Mouse (Mus musculus): Measurements from ENCODE around the gene Fam171a1. TPM values are rescaled to one million over a fixed set of nuclear protein-coding genes. Genes with fewer than 3 reads are reported as not detected.

Fam171a1 gene
- polyA plus RNA-seq, 1 experiment from 2014 or later, result 28.1 TPM

GRCm38 (mm10) chr2:3139065-3139464 lies 25.0 kb downstream of the Fam171a1 start:
- Histone ChIP-seq H3K27ac (peak overlapping the region; percentile 34; the same call in 1 of the 2 replicates), H3K9me3 (no peaks in the 10 kb centered on the region), H3K36me3 (no peaks in the 10 kb centered on the region), H3K4me1 (peaks cover 30% of the 10 kb centered on the region), H3K4me2 (no peak overlapping the region), H3K27me3 (no peaks in the 10 kb centered on the region), H3K4me3 (no peak overlapping the region), H3K9ac (no peak overlapping the region)
- ATAC-seq (ENCODE audit: insufficient number of reproducible peaks, insufficient read depth, low FRiP score, low TSS enrichment, low read depth), result no peak
- 66% methylated on average over 2 of the region's 2 CpGs for WGBS

- no peak for ATAC-seq (ENCODE audit: insufficient number of reproducible peaks, insufficient read depth, low FRiP score, low TSS enrichment, low read depth)
- Histone ChIP-seq H3K36me3 (no peaks in the 10 kb centered on the region), H3K4me1 (peaks cover 25% of the 10 kb centered on the region), H3K4me2 (no peak overlapping the region), H3K4me3 (no peak overlapping the region), H3K27ac (peak overlapping the region; percentile 34; the same call in 1 of the 2 replicates), H3K9ac (no peak overlapping the region), H3K9me3 (no peaks in the 10 kb centered on the region), H3K27me3 (no peaks in the 10 kb centered on the region)
- WGBS, result 17% methylated on average over 3 of the region's 3 CpGs
Measured at GRCm38 (mm10) chr2:3139578-3139977, 25.6 kb downstream of the Fam171a1 start.

- Histone ChIP-seq H3K9ac (no peak overlapping the region), H3K4me3 (no peak overlapping the region), H3K27ac (no peak overlapping the region), H3K4me2 (no peak overlapping the region), H3K9me3 (no peaks in the 10 kb centered on the region), H3K4me1 (peaks cover 15% of the 10 kb centered on the region), H3K27me3 (no peaks in the 10 kb centered on the region), H3K36me3 (no peaks in the 10 kb centered on the region)
- WGBS, result 67% methylated on average over 5 of the region's 5 CpGs
- ATAC-seq (ENCODE audit: insufficient number of reproducible peaks, insufficient read depth, low FRiP score, low TSS enrichment, low read depth), result 0 out of 2 replicates have a peak, but pooled peaks have one; percentile 56
Measured at GRCm38 (mm10) chr2:3140585-3140984, 26.6 kb downstream of the Fam171a1 start.

GRCm38 (mm10) chr2:3141804-3142203 lies 27.8 kb downstream of the Fam171a1 start:
- 78% methylated on average over 4 of the region's 4 CpGs for WGBS
- Histone ChIP-seq H3K9me3 (no peaks in the 10 kb centered on the region), H3K4me3 (no peak overlapping the region), H3K9ac (no peak overlapping the region), H3K27ac (no peak overlapping the region), H3K36me3 (no peaks in the 10 kb centered on the region), H3K4me2 (no peak overlapping the region), H3K4me1 (peaks cover 15% of the 10 kb centered on the region), H3K27me3 (no peaks in the 10 kb centered on the region)
- ATAC-seq (ENCODE audit: insufficient number of reproducible peaks, insufficient read depth, low FRiP score, low TSS enrichment, low read depth), result no peak

- no peak for ATAC-seq (ENCODE audit: insufficient number of reproducible peaks, insufficient read depth, low FRiP score, low TSS enrichment, low read depth)
- H3K9me3 ChIP-seq, result no peaks in the 10 kb centered on the region
Measured at GRCm38 (mm10) chr2:3144291-3144690, 30.3 kb downstream of the Fam171a1 start.

GRCm38 (mm10) chr2:3147550-3148157 lies 33.6 kb downstream of the Fam171a1 start:
- no peak overlapping the region for H3K27ac ChIP-seq
- no peak overlapping the region for H3K4me2 ChIP-seq
- no peak overlapping the region for H3K4me3 ChIP-seq
- H3K9me3 ChIP-seq, result no peaks in the 10 kb centered on the region
- ATAC-seq (ENCODE audit: insufficient number of reproducible peaks, insufficient read depth, low FRiP score, low TSS enrichment, low read depth), result no peak
- H3K4me1 ChIP-seq, result peaks cover 12% of the 10 kb centered on the region
- no peaks in the 10 kb centered on the region for H3K27me3 ChIP-seq
- H3K36me3 ChIP-seq, result no peaks in the 10 kb centered on the region
- WGBS, result 84% methylated on average over 6 of the region's 6 CpGs
- no peak overlapping the region for H3K9ac ChIP-seq

More at GRCm38 (mm10) chr2:3144291-3144690, 30.3 kb downstream of the Fam171a1 start:
- Histone ChIP-seq H3K27me3 (no peaks in the 10 kb centered on the region), H3K36me3 (no peaks in the 10 kb centered on the region), H3K4me3 (no peak overlapping the region), H3K9ac (no peak overlapping the region), H3K4me2 (no peak overlapping the region), H3K4me1 (peaks cover 4% of the 10 kb centered on the region), H3K27ac (no peak overlapping the region)
- WGBS, result 94% methylated on average over 5 of the region's 5 CpGs

GRCm38 (mm10) chr2:3148731-3149130 lies 34.7 kb downstream of the Fam171a1 start:
- Histone ChIP-seq H3K27ac (no peak overlapping the region), H3K36me3 (no peaks in the 10 kb centered on the region), H3K4me2 (no peak overlapping the region), H3K27me3 (no peaks in the 10 kb centered on the region), H3K4me1 (peaks cover 15% of the 10 kb centered on the region), H3K9me3 (no peaks in the 10 kb centered on the region), H3K9ac (no peak overlapping the region), H3K4me3 (no peak overlapping the region)
- 91% methylated on average over 8 of the region's 8 CpGs for WGBS
- no peak for ATAC-seq (ENCODE audit: insufficient number of reproducible peaks, insufficient read depth, low FRiP score, low TSS enrichment, low read depth)

GRCm38 (mm10) chr2:3150324-3150723 lies 36.3 kb downstream of the Fam171a1 start:
- no peak overlapping the region for H3K4me3 ChIP-seq
- 58% methylated on average over 5 of the region's 5 CpGs for WGBS
- H3K9ac ChIP-seq, result no peak overlapping the region
- no peak for ATAC-seq (ENCODE audit: insufficient number of reproducible peaks, insufficient read depth, low FRiP score, low TSS enrichment, low read depth)
- no peaks in the 10 kb centered on the region for H3K36me3 ChIP-seq
- H3K27ac ChIP-seq, result no peak overlapping the region
- H3K4me2 ChIP-seq, result no peak overlapping the region
- H3K9me3 ChIP-seq, result no peaks in the 10 kb centered on the region
- H3K27me3 ChIP-seq, result no peaks in the 10 kb centered on the region
- H3K4me1 ChIP-seq, result peaks cover 26% of the 10 kb centered on the region

- no peaks in the 10 kb centered on the region for H3K9me3 ChIP-seq
- no peak overlapping the region for H3K4me3 ChIP-seq
- H3K27me3 ChIP-seq, result no peaks in the 10 kb centered on the region
- no peak overlapping the region for H3K9ac ChIP-seq
- H3K36me3 ChIP-seq, result no peaks in the 10 kb centered on the region
- no peak for ATAC-seq (ENCODE audit: insufficient number of reproducible peaks, insufficient read depth, low FRiP score, low TSS enrichment, low read depth)
- WGBS, result 65% methylated on average over 3 of the region's 3 CpGs
- peaks cover 27% of the 10 kb centered on the region for H3K4me1 ChIP-seq
- H3K4me2 ChIP-seq, result no peak overlapping the region
- no peak overlapping the region for H3K27ac ChIP-seq
Measured at GRCm38 (mm10) chr2:3151336-3151735, 37.3 kb downstream of the Fam171a1 start.

GRCm38 (mm10) chr2:3154091-3154665 lies 40.2 kb downstream of the Fam171a1 start:
- Histone ChIP-seq H3K27me3 (no peaks in the 10 kb centered on the region), H3K9me3 (no peaks in the 10 kb centered on the region), H3K4me3 (no peak overlapping the region), H3K4me1 (peaks cover 42% of the 10 kb centered on the region), H3K27ac (no peak overlapping the region), H3K36me3 (no peaks in the 10 kb centered on the region), H3K4me2 (no peak overlapping the region), H3K9ac (no peak overlapping the region)
- 88% methylated on average over 1 of the region's 1 CpGs for WGBS
- no peak for ATAC-seq (ENCODE audit: insufficient number of reproducible peaks, insufficient read depth, low FRiP score, low TSS enrichment, low read depth)

GRCm38 (mm10) chr2:3154986-3155385 lies 41.0 kb downstream of the Fam171a1 start:
- H3K36me3 ChIP-seq, result no peaks in the 10 kb centered on the region
- H3K4me3 ChIP-seq, result no peak overlapping the region
- WGBS, result 51% methylated on average over 2 of the region's 2 CpGs
- H3K9ac ChIP-seq, result no peak overlapping the region
- no peak overlapping the region for H3K27ac ChIP-seq
- H3K9me3 ChIP-seq, result no peaks in the 10 kb centered on the region
- ATAC-seq (ENCODE audit: insufficient number of reproducible peaks, insufficient read depth, low FRiP score, low TSS enrichment, low read depth), result no peak
- H3K27me3 ChIP-seq, result no peaks in the 10 kb centered on the region
- no peak overlapping the region for H3K4me2 ChIP-seq
- peaks cover 46% of the 10 kb centered on the region for H3K4me1 ChIP-seq

- Histone ChIP-seq H3K4me2 (no peak overlapping the region), H3K4me1 (peaks cover 44% of the 10 kb centered on the region)
- ATAC-seq (ENCODE audit: insufficient number of reproducible peaks, insufficient read depth, low FRiP score, low TSS enrichment, low read depth), result no peak
Measured at GRCm38 (mm10) chr2:3157030-3157429, 43.0 kb downstream of the Fam171a1 start.

More at GRCm38 (mm10) chr2:3157030-3157429, 43.0 kb downstream of the Fam171a1 start:
- Histone ChIP-seq H3K27ac (no peak overlapping the region), H3K4me3 (no peak overlapping the region), H3K9ac (no peak overlapping the region), H3K36me3 (no peaks in the 10 kb centered on the region), H3K9me3 (no peaks in the 10 kb centered on the region), H3K27me3 (no peaks in the 10 kb centered on the region)
- 83% methylated on average over 3 of the region's 3 CpGs for WGBS
